Mouse (Mus musculus) monocyte, adult 5-6 weeks (primary cell): ENCODE data around the gene Serpind1. TPM values are rescaled to one million over a fixed set of nuclear protein-coding genes. Genes with fewer than 3 reads are reported as not detected.

Source experiments
- ATAC-seq: fragments of 153-309, 156-312 bp; replicated peaks from 2 replicates; pipeline ENCODE4 v1.8.0; 2017; ENCODE audit warnings: mild to moderate bottlenecking; ENCODE audit not compliant: low TSS enrichment, insufficient number of reproducible peaks, severe bottlenecking, poor library complexity, low FRiP score
- total RNA-seq: library from RNA; stranded (forward); fragments of 200-1000, 200-491, 200-594 nt; gene quantifications from 3 replicates; pipeline ENCODE4 v1.2.3, GENCODE M21; 2017

Gene Serpind1
- total RNA-seq, 1 experiment from 2014 or later, result 0.19 TPM

DNA sequence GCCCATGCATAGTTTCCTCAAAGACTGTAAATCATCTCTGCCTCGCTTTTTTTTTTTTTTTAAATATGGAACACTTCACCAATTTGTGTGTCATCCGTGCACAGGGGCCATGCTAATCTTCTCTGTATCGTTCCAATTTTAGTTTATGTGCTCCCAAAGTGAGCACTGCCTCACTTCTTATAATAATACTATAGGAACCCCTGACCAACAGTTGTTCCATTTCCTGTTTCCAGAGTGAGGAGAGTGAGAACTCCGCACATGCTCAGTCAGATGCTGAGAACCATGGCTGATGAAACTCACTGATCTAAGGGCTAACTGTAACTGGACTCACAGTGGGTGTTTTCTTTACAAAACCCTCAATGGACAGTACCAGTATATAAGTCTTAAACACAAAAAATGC lies 10.7 kb downstream of the Serpind1 start:
- no peak for ATAC-seq

DNA sequence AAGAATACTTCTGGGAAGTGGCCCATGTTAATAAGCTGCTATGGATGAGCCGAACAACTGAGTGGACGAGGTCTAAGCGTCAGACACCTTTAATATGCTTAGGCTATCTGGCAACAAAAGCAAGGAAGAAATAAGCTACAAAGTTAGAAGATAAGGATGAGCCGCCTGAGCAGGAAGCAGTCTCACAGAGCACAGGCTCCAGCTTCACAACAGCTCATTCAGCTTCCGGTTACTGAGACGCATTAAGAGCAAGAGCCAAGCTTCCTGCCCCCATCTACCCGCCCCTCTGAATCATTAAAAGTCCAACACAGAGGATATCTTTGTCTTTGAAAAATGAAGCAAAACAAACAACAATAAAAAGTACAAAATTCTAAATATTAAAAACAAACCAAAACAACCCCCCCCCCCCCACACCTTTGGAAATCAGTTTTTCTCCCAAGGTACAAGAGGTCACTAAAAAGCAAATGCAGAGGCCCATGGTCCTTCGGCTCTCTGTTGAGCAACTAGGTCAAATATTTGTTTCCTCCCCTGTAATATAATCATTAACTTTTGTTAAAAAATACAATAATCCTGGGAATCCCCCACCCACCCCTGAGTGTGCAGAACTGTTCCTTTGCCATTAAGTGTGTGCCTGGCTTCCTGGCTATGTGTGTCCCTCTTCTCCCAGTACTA lies 14.1 kb downstream of the Serpind1 start:
- no peak for ATAC-seq

DNA sequence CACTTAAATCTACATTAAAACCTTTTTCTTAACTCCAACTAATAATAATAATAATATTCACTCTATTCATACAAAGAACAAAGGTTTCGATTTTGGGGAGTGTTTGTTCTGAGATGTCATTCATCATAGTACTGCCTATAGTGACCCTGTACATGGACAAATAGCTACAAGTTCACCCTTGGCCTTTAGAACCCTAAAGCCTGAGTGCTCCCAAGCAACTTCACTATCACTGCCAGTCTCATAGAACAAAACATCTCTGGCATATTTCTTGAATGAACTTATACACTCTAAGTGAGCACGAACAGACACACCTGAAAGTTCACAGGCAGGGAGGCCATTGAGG lies 14.6 kb downstream of the Serpind1 start:
- no peak for ATAC-seq

DNA sequence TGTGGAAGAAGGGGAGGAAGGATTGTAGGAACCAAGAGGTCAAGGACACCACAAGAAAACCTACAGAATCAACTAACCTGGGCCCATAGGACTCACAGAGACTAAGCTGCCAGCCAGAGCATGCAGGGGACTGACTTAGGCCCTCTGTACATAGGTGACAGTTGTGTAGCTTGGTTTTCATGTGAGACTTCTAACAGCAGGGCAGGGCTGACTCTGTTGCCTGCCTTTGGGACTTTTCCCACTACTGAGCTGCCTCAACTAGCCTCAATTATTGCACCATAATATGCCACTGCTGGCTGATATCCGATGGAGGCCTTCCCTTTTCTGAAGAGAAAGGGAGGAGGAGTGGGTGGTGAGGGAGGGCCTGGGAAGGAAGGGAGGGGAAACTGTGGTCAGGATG lies 15.6 kb downstream of the Serpind1 start:
- ATAC-seq, result no peak

DNA sequence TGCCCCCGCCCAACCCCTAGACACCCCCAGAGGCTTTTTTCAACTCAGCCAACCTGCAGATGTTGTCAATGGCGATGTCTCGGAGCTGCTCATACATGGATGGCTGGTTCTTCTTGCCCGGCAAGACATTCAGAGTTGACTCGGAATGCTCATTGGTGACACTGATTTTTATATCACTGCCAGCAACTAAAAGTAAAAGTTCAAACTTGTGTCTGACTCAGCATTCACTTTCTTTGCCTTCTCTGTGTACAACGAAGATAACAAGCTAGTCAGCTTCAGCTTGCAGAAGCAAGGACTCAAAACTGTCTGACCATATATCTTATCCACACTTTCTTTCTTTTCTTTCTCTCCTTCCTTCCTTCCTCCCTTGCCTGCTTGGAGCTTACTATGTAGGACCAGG lies 24.9 kb downstream of the Serpind1 start:
- ATAC-seq, result no peak

DNA sequence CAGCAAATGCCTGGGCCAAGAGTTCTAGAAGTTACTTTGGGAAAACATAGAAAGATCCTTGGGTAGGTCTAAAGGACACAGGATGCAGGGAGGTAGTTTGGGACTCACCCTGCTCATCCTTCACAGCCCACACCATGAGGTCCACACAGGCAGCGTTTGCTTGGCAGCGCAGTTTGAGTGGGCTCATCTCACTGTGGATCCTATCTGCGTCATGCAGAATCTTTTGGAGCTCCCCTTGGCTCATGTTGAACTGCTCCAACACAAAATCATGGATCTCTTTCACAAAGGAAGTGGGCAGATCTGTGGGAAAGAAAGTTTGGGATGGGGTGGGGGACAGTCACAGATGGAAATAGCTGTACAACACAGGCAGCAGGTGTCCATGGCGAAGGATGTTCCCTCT lies 27.6 kb downstream of the Serpind1 start:
- no peak for ATAC-seq

DNA sequence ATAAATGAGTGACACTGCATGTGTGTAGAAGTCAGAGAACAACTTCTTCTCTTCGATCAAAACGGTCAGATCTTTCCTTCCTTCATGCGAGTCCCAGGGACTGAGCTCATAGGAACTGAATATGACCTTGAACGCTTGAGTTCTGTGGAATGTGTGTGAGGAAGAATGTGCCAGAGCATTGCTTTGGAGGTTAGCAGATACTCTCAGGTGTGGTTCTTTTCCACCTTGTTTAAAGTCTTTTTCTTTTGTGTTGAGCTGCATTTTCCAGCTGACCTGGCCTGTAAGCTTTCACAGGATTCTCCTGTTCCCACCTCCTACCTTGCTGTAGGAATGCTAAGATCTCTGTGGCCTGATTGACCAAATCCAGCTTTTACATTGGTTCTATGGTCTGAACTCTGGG lies 51.1 kb downstream of the Serpind1 start:
- no peak for ATAC-seq

DNA sequence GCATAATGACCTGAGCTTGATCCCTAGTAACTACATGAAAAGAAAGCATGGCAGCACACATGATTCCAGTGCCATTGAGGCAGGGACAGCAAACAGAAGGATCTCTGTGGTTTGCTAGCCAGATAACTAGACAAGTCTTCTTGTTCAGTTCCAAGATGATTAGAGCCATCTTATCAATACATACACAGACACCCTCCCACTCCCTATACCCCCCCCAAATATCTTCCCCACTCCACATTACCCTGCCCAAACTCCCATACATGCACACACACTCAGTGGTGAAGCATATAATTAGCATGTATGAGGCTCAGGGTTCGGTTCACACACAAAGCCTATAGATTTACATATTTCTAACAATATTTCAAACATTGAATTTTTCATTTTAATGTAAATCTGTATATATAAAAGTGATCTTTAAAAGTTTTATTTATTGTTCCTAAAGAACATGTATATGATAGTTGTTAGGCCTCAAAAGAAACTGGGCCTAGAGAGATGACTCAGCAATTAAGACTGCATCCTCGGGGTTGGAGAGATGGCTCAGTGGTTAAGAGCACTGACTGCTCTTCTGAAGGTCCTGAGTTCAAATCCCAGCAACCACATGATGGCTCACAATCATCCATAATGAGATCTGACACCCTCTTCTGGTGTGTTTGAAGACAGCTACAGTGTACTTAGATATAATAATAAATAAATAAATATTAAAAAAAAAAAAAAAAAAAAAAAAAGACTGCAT lies 52.6 kb downstream of the Serpind1 start:
- ATAC-seq, result no peak

DNA sequence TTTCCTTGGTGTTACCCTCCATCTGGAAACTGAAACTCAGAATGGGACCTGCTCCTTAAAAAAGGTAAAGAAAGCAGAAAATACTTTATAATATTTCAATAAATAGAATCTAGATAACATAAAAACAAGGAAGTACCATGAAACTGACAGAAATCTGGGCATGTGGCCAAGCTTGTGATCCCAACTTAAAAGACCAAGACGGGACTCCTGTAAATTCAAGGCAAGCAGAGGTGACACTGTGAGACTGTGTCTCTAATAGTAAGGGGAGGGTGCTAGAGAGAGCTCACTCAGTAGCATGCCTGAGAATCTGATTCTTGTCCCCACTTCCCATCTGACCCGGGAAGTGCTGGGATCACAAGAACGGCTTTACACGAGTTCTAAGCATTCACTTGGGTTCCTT lies 61.6 kb downstream of the Serpind1 start:
- no peak for ATAC-seq

Other genes with a start within 250 kb of the Serpind1 start
- gene Ppil2, start 220.1 kb upstream of the Serpind1 start, total RNA-seq, result 116 to 187 TPM (median 132 TPM) in 3 replicates
- 0.53 to 2.7 TPM (median 1.5 TPM) in 3 replicates for gene 2610318N02Rik, start 206.2 kb upstream of the Serpind1 start, total RNA-seq
- 39.0 to 54.2 TPM (median 52.4 TPM) in 3 replicates for gene Sdf2l1, start 199.0 kb upstream of the Serpind1 start, total RNA-seq
- gene Ydjc, start 186.8 kb upstream of the Serpind1 start, total RNA-seq, result 0.96 to 1.5 TPM (median 1.2 TPM) in 3 replicates
- gene Ccdc116, start 184.1 kb upstream of the Serpind1 start, total RNA-seq, result 0.19 to 0.53 TPM in 2 of 3 replicates, not detected in the other
- 72.4 to 90.6 TPM (median 82.3 TPM) in 3 replicates for gene Ube2l3, start 128.7 kb upstream of the Serpind1 start, total RNA-seq
- gene Rimbp3, start 122.8 kb upstream of the Serpind1 start, total RNA-seq, result 0.10 to 0.19 TPM in 2 of 3 replicates, not detected in the other
- gene Hic2, start 97.8 kb upstream of the Serpind1 start, total RNA-seq, result 2.3 to 8.0 TPM (median 7.2 TPM) in 3 replicates
- 5.1 to 12.9 TPM (median 8.6 TPM) in 3 replicates for gene Tmem191c, start 55.3 kb upstream of the Serpind1 start, total RNA-seq
- 27.6 to 47.3 TPM (median 45.0 TPM) in 3 replicates for gene Snap29, start 74.6 kb downstream of the Serpind1 start, total RNA-seq
- gene Pi4ka, start 74.9 kb downstream of the Serpind1 start, total RNA-seq, result 37.0 to 77.2 TPM (median 57.7 TPM) in 3 replicates
- 14.8 to 29.1 TPM (median 28.5 TPM) in 3 replicates for gene Crkl, start 120.6 kb downstream of the Serpind1 start, total RNA-seq
- gene Aifm3, start 158.2 kb downstream of the Serpind1 start, total RNA-seq, result not detected in 3 replicates
- 31.4 to 51.0 TPM (median 39.1 TPM) in 3 replicates for gene Lztr1, start 177.3 kb downstream of the Serpind1 start, total RNA-seq
- gene Thap7, start 199.8 kb downstream of the Serpind1 start, total RNA-seq, result 9.9 to 29.7 TPM (median 10.0 TPM) in 3 replicates
- 0.75 TPM in 1 of 3 replicates, not detected in the others for gene Lrrc74b, start 229.9 kb downstream of the Serpind1 start, total RNA-seq
- not detected in 3 replicates for gene P2rx6, start 230.5 kb downstream of the Serpind1 start, total RNA-seq